Mouse (Mus musculus) heart, postnatal 14 days (tissue): ENCODE data around the gene C1s1. TPM values are rescaled to one million over a fixed set of nuclear protein-coding genes. Genes with fewer than 3 reads are reported as not detected.
A peak's percentile ranks its signal among the peaks of the same experiment; 100 is the strongest.
"Not testable (repeated sequence)": the region's sequence is repeated elsewhere in the genome, so short reads cannot be mapped to it uniquely, and the experiment has no call there.

Experiments used
- DNase-seq, 2 experiments: peaks; one replicate each; pipeline ENCODE4 v3.0.0; 2021 to 2022
- intact Hi-C: fragments of 180-260 bp; cut with DNase I; formaldehyde crosslinking; loops from one replicate; pipeline ENCODE4 v1.15.1; 2025
- total RNA-seq, 2 experiments: library from RNA; stranded (reverse); gene quantifications; 2 replicates each; pipeline ENCODE4 v1.2.3; 2021

Gene C1s1
- total RNA-seq, 2 experiments from 2014 or later, result 25.3 to 25.6 TPM

DNA sequence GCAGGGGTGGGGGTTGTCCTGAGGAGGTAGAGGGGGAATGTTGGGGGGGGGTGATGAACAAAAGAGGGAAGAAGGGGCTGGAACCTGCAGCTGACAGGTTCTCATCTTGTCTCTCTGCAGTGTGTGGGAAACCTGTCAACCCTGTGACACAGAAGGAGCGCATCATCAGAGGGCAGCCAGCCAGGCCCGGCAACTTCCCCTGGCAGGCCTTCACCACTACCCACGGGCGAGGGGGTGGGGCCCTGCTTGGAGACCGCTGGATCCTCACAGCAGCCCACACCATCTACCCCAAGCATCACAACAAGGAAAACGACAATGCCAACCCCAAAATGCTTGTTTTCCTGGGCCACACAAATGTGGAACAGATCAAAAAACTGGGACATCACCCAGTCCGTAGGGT lies 20.1 kb downstream of the C1s1 start:
- peak in 1 of 2 experiments; percentile 6 for DNase-seq
- intact Hi-C loops, result not testable (repeated sequence)

GRCm38 (mm10) chr6:124517733-124518132 lies 24.4 kb downstream of the C1s1 start:
- DNase-seq, intact Hi-C loops: not testable (repeated sequence)

- intact Hi-C loops, result loop anchor here (5.0 kb wide), 1 partner anchor 245 kb away; the partner anchor contains the start of genes Atn1 and Gm45234
- peak; percentile 57 to 73 for DNase-seq
Measured at GRCm38 (mm10) chr6:124512355-124512836, 29.8 kb downstream of the C1s1 start, which contains the start of gene C1ra. C1ra (plus strand) TSS chr6:124512405.

- intact Hi-C loops, result loop anchor here (5.0 kb wide), 1 partner anchor 245 kb away; the partner anchor contains the start of genes Atn1 and Gm45234
- no peak for DNase-seq
Measured at GRCm38 (mm10) chr6:124511936-124512335, 30.2 kb downstream of the C1s1 start.

GRCm38 (mm10) chr6:124509192-124509591 lies 33.0 kb downstream of the C1s1 start:
- intact Hi-C loops, DNase-seq: not testable (repeated sequence)

- no peak for DNase-seq
- intact Hi-C loops, result no loop called here
Measured at GRCm38 (mm10) chr6:124508292-124508691, 33.9 kb downstream of the C1s1 start.

DNA sequence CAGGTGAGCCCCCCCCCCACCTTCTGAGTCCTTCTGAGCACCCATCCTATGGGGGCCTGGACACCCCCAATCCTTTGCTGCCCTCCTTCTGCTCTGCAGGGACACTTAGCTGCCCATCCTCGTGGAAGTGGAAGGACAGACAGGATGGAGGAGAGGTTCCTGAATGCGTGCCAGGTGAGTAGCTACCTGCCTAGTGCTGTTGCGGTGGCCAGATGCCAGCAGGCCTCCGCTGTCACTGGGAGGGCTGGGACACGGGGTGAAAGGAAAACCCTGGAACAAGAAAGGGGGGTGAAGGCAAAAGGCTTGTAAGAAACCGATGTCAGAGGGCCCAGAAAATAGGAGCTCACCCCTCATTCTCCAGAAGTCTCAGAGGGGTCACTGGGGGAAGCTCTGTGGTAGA lies 35.2 kb downstream of the C1s1 start:
- intact Hi-C loops, result no loop called here
- no peak for DNase-seq

DNA sequence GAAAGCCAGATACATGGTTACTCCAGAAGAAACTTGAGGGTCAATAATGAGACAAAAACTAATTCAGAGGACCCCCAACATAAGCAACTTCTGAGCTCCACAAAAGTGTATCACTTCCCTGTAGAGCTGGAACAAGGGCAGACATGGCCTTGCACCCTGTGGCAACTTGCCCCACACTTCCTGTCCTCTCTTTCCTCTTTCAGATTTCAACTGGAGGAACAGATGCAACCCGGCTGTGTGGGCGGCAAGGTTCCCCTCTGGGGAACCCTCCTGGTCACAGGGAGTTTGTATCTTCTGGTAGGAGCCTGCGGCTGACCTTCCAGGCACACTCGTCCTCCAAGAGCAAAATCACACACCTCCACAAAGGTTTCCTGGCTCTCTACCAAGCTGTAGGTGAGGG lies 37.1 kb downstream of the C1s1 start:
- intact Hi-C loops, result no loop called here
- DNase-seq, result peak; percentile 9 to 12

DNA sequence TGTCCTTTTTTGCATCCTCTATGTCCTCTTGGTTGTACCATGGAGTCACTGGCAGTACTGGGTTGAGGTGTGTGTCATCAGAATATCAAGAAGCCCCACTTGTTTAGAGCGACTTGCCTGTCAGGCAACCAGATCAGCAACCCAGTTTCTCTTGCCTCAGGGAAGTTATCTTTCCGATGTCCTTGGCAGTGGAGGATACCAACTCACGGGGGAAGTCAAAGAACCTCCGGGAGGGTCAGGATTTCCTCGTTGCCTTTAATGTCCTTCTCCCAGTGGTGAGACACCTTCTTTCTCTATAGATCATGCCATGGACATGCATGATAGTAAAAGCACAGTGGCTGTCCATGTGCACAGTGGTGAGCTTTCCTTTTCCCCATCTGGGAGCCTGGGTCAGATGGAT lies 40.1 kb downstream of the C1s1 start:
- no peak for DNase-seq
- intact Hi-C loops, result no loop called here

DNA sequence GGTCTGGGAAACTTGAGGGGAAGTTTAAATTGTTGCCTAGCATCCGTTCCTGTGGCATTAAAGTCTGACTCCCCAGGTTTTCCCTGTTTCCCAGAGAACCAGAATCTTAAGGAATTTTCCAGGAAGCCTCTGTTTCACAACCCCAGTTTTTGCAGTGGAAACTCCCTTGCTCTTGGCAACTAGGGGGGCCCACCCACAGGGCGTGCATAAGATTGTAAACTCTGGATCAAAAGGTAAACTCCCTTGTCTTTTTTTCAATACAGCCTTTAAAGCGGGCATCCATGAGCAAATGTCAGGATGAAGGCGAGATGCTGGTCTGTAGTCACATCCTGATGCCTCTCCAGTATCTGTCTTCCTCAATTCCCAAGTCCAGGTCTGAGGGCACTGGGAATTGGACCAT lies 40.7 kb downstream of the C1s1 start:
- intact Hi-C loops, result no loop called here
- DNase-seq, result peak in 1 of 2 experiments; percentile 13

GRCm38 (mm10) chr6:124499914-124500566 lies 42.1 kb downstream of the C1s1 start:
- intact Hi-C loops, result no loop called here
- no peak for DNase-seq

DNA sequence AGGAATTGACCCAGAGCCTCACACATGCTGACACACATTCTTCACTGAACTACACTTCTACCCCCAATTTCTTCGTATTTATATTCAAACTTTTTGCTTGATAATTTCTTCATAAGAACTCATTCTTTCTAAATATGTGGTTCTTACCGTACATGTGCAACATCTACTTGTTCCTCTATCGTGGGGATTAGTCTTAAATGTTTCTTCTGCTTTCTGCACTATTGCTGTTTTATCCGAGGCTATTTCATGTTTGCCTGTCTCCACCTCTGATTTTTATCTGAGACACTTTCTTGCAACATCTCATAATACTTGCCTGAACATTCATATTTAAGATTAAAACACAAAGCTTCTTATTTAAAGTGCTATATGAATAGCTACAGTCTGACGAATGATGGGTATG lies 46.1 kb downstream of the C1s1 start:
- intact Hi-C loops, result no loop called here
- DNase-seq, result no peak

GRCm38 (mm10) chr6:124493886-124494285 lies 48.3 kb downstream of the C1s1 start:
- DNase-seq, result peak; percentile 14 to 30
- intact Hi-C loops, result loop anchor here (5.0 kb wide), 1 partner anchor 48 kb away; the partner anchor contains the start of gene C1s1

DNA sequence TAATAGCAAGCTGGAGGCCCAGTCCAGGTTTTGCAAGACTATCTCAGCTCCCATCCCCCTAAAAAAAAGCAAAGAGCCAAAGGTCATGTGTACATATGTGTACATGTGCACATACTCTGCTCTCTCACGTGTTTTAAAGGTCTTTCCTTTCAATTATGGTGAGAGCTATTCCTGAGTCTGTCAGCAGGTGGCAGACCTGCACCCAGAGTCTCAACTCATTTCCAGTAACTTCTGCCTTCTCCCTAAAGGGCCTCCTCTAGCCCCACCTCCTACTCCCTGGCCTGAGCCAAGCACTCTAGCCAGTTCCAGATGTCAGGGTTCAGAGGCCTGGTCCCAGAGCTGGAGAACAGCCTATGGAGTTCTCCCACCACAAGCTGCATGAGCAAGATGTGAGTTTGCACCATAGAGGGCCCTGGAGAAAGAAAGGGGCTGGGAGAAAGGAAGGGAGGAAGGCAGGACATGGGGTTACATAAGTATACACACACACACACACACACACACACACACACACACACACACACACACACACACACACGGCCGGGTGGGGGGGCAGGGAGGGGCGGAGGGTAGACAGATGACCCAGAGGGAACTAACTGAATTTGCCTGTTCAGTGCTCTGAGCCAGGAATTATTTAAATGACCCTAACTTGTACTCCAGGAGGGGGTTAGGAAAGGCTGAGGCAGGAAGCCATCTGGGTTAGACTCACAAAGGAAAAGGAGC lies 49.2 kb downstream of the C1s1 start, which contains the start of gene C1rl:
Gene C1rl (plus strand): TSS at position 272 of the 720 bp plus-strand sequence.
- DNase-seq, result peak; percentile 82 to 87
- intact Hi-C loops, result loop anchor here (5.0 kb wide), 1 partner anchor 49 kb away; the partner anchor contains the start of gene C1s1

DNA sequence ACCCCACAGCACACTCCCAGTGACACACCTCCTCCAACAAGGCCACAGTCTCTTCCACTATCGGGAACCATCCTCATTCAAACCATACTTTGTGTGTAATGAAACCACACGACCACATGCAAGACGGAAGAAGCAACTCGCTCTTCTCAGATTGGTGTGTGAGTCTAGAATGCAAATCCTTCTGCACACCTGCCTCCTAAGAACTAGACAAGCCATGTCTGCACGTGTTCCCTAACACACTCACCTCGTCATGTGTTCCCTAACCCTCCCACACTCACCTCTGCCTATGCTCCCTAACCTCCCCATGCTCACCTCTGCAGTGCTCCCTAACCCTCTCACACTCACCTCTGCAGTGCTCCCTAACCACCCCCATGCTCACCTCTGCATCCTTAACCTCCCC lies 50.7 kb downstream of the C1s1 start:
- intact Hi-C loops, result loop anchor here (5.0 kb wide), 1 partner anchor 51 kb away; the partner anchor contains the start of gene C1s1

DNA sequence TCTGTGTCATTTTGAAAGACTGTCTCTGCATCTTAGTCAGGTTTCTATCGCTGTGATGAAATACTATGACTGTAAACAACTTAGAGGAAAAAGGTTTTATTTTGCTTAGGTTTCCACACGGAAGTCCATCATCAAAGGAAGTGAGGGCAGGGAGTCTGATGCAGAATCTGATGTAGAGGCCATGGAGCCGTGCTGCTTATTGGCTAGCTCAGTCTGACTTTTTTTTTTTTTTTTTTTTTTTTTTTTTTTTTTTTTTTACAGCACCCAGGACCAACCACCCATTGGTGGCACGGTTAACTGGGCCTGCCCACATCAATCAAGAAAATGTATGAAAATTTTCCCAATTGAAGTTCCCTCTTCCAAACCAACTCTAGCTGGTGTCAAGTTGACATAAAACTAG lies 53.2 kb downstream of the C1s1 start:
- intact Hi-C loops, result loop anchor here (10.0 kb wide), 1 partner anchor 276 kb away; the partner anchor contains the start of gene Eno2
- no peak for DNase-seq

More for the DNA sequence above, 50.7 kb downstream of the C1s1 start:
- no peak for DNase-seq

DNA sequence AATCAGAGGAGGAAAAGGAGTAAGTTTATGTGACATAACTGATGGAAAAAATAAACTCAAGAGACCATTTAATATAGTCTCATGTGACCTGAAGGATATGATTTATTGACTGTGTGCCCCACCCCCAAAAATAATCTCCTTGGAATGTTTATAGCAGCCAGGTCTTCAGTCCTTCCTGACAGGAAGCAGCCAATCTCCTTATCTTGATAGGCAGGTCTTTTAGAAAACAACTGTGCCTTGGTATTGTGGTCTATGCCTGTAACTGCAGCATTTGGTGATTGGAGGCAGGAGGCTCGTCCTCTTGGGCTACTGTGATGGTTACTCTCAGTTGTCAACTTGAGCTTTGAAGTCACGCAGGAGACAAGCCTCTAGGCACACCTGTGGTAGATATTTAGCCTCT lies 54.6 kb downstream of the C1s1 start:
- DNase-seq, result no peak
- intact Hi-C loops, result loop anchor here (10.0 kb wide), 1 partner anchor 277 kb away; the partner anchor contains the start of gene Eno2

DNA sequence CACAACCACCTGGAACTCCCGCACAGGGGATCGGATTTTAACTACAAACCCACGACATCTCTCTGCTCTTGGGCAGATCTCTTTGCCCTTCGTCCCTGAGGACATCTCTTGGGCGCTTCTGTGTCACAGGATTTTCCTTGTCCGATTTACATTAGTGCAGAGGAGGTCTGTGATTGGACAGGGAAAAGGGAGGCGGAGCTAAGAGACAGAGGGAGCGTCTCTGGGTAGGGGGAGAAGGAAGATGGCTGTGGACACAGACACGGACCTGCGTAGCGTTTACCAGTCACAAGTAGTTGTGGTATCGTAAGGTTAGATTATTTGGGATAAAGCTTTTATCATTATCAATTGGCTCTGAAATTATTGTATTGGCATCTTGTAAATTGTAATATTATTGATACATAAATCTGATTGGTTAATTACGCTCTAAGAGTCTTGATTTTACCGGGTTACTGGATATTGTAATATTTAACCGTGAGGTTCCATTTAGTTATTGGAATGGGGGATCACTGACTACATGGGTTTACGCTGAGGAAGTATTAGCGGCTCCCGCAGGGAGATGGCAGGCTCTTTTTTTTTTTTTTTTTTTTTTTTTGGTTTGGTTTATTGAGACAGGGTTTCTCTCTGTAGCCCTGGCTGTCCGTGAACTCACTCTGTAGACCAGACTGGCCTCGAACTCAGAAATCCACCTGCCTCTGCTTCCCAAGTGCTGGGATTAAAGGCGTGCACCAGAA lies 56.6 kb downstream of the C1s1 start:
- intact Hi-C loops, result loop anchor here (10.0 kb wide), 1 partner anchor 279 kb away; the partner anchor contains the start of gene Eno2
- no peak for DNase-seq

GRCm38 (mm10) chr6:124484851-124485250 lies 57.3 kb downstream of the C1s1 start:
- DNase-seq, result no peak
- intact Hi-C loops, result loop anchor here (10.0 kb wide), 1 partner anchor 280 kb away; the partner anchor contains the start of gene Eno2

GRCm38 (mm10) chr6:124483831-124484230 lies 58.3 kb downstream of the C1s1 start:
- intact Hi-C loops, result loop anchor here (10.0 kb wide), 1 partner anchor 281 kb away; the partner anchor contains the start of gene Eno2
- DNase-seq, result not testable (repeated sequence)
